Mouse (Mus musculus) ES-E14 (cell line): ENCODE data around the gene Reps1. TPM values are rescaled to one million over a fixed set of nuclear protein-coding genes. Genes with fewer than 3 reads are reported as not detected.
A peak's percentile ranks its signal among the peaks of the same experiment; 100 is the strongest.

ENCODE experiments used
- DNase-seq: peaks from one replicate; pipeline ENCODE4 v3.0.0-alpha.2; 2013; ENCODE audit warnings: low read depth, low spot score
- H3K27ac ChIP-seq: 2 replicates; pipeline ENCODE4 v1.5.1; 2012; ENCODE audit warnings: low read depth, mild to moderate bottlenecking, low read length, moderate library complexity, mixed read lengths; ENCODE audit not compliant: poor library complexity, insufficient read depth, severe bottlenecking
- H3K36me3 ChIP-seq: 2 replicates; pipeline ENCODE4 v1.6.1; 2012; ENCODE audit warnings: mild to moderate bottlenecking, low read length, moderate library complexity, mixed read lengths; ENCODE audit not compliant: control insufficient read depth, poor library complexity, insufficient read depth, severe bottlenecking
- H3K4me1 ChIP-seq, 2 experiments: fragments of 150-350 bp in 1 of 2; sonication (generic) in 1 of 2; 2 replicates each; pipeline ENCODE4 v1.6.1; 2012; ENCODE audit warnings: low read length in 2 of 2, mild to moderate bottlenecking in 1 of 2, mixed read lengths in 1 of 2; ENCODE audit not compliant: control insufficient read depth in 2 of 2, insufficient read depth in 2 of 2, poor library complexity in 1 of 2
- H3K4me3 ChIP-seq, 2 experiments: fragments of 150-350 bp in 1 of 2; sonication (generic) in 1 of 2; 2 replicates each; pipeline ENCODE4 v1.5.1; 2012; ENCODE audit warnings: low read length in 2 of 2, low read depth in 1 of 2, mild to moderate bottlenecking in 1 of 2, mixed read lengths in 1 of 2; ENCODE audit not compliant: insufficient read depth in 1 of 2, poor library complexity in 1 of 2, severe bottlenecking in 1 of 2
- H3K9ac ChIP-seq: 2 replicates; pipeline ENCODE4 v1.6.1; 2012; ENCODE audit warnings: low read depth, mild to moderate bottlenecking, low read length, mixed read lengths; ENCODE audit not compliant: poor library complexity, insufficient read depth, severe bottlenecking
- H3K9me3 ChIP-seq: fragments of 150-350 bp; sonication (generic); 2 replicates; pipeline ENCODE4 v1.6.1; 2012; ENCODE audit warnings: low read depth, mild to moderate bottlenecking, low read length; ENCODE audit not compliant: control insufficient read depth, insufficient read depth
- CHD2 ChIP-seq: IDR thresholded peaks from 2 replicates; pipeline ENCODE4 v1.6.1; 2014; ENCODE audit warnings: mild to moderate bottlenecking, low read depth, low read length, inconsistent platforms
- HCFC1 ChIP-seq: IDR thresholded peaks from 2 replicates; pipeline ENCODE4 v1.6.1; 2012; ENCODE audit warnings: low read length, inconsistent platforms, borderline replicate concordance; ENCODE audit not compliant: insufficient read depth
- MAFK ChIP-seq: IDR thresholded peaks from 2 replicates; pipeline ENCODE4 v1.6.1; 2014; ENCODE audit warnings: mild to moderate bottlenecking, low read depth, low read length, inconsistent platforms; ENCODE audit not compliant: insufficient read depth
- ZC3H11A ChIP-seq: IDR thresholded peaks from 2 replicates; pipeline ENCODE4 v1.6.1; 2012; ENCODE audit warnings: low read depth, mild to moderate bottlenecking, inconsistent platforms, low read length, borderline replicate concordance
- ZNF384 ChIP-seq: IDR thresholded peaks from 2 replicates; pipeline ENCODE4 v1.6.1; 2012; ENCODE audit warnings: low read depth, low read length, inconsistent platforms
- in situ Hi-C, 2 experiments: fragments of 600-800 bp; cut with MboI; formaldehyde crosslinking; loops; one replicate each; pipeline ENCODE4 v1.15.1; 2025; ENCODE audit warnings: low sequenced_read_pairs in 2 of 2, inconsistent platforms in 1 of 2; ENCODE audit not compliant: unreplicated experiment in 2 of 2
- total RNA-seq: library from RNA; depleted of rRNA; stranded (reverse); fragments of 300-350 nt; gene quantifications from 2 replicates; pipeline ENCODE4 v1.2.3, GENCODE M21; 2012

Reps1 gene
- total RNA-seq, 1 experiment = 39.5 TPM

DNA sequence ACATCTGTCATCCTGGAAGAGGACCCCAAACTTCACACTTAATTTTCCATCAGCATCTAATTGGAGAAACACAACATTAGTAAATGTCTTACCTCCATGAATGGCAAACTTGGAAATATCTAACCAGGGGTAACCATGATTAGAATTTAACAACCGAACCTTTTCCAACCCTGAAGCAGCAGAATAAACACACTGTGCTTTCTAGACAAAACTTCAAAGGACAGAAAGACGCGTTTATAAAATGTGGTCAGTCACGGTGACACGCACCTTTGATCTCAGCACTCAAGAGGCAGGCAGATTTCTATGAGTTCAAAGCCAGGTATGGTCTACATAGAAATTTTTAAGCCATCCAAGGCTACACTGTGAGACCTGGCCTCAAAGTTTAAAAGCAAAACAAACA lies 43.9 kb upstream of the Reps1 start:
- H3K36me3 ChIP-seq = no peaks in the 10 kb centered on the region
- in situ Hi-C loops = no loop called here
- H3K9me3 ChIP-seq = no peaks in the 10 kb centered on the region
- H3K9ac ChIP-seq = no peak overlapping the region
- H3K4me3 ChIP-seq = no peak overlapping the region
- H3K27ac ChIP-seq = no peak overlapping the region
- TF ChIP-seq MAFK = no peak
- DNase-seq = no peak
- no peaks in the 10 kb centered on the region for H3K4me1 ChIP-seq

DNA sequence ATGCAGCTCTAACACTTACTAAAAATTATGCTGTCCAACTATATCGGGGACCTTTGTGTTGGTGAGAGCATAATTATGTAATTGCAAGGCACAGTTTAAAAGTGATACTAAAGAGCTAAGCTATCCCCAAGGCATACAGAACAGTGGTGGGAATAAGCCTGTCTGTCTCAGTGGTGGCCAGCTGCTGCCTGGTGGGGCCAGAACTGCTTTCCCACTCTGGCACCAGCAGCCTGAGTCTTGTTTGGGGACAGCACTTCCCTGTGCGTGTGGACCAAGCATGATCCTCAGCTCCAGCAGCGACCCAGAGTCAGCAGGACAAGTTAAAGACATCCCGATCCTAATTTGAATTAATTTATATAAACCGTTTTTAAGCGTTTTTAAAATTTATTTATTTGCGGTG lies 35.2 kb upstream of the Reps1 start:
- Histone ChIP-seq H3K4me3 (no peak overlapping the region), H3K9ac (no peak overlapping the region), H3K36me3 (no peaks in the 10 kb centered on the region; the same call in 1 of the 2 replicates), H3K27ac (no peak overlapping the region), H3K9me3 (no peaks in the 10 kb centered on the region), H3K4me1 (no peaks in the 10 kb centered on the region; a peak in 1 of 4 replicates)
- in situ Hi-C loops = no loop called here
- TF ChIP-seq HCFC1 (no peak), MAFK (no peak), ZC3H11A (no peak), ZNF384 (no peak), CHD2 (no peak)
- DNase-seq = no peak

DNA sequence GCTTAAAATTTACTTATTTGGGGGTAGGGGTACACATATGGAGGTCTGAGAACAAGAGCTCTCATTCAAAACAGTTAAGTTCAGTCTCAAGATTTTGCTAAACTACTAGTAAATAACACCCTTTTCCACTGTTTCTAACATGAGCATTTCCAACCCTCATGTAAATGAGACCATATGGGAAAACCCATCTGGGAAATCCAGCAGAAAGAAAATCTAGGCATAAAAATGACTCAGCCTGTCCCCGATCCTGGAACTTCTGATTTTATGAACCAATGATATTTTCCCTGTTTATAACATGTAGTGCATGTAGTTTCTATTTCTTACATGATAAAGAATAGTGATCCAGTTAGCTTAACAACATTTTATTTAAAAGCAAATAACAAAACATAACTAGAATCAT lies 34.8 kb upstream of the Reps1 start:
- in situ Hi-C loops = no loop called here
- no peak overlapping the region for H3K4me3 ChIP-seq
- H3K27ac ChIP-seq = no peak overlapping the region
- no peaks in the 10 kb centered on the region; the same call in 1 of the 2 replicates for H3K36me3 ChIP-seq
- DNase-seq = no peak
- no peaks in the 10 kb centered on the region for H3K9me3 ChIP-seq
- H3K9ac ChIP-seq = no peak overlapping the region
- TF ChIP-seq ZNF384 (no peak), MAFK (no peak), HCFC1 (no peak), CHD2 (no peak), ZC3H11A (no peak)
- no peaks in the 10 kb centered on the region; a peak in 1 of 4 replicates for H3K4me1 ChIP-seq

GRCm38 (mm10) chr10:18021576-18022311 lies 33.9 kb upstream of the Reps1 start:
- H3K4me1 ChIP-seq = no peaks in the 10 kb centered on the region; a peak in 1 of 4 replicates
- peak overlapping the region; percentile 75; the same call in 1 of the 2 replicates for H3K9ac ChIP-seq
- DNase-seq = no peak
- no peaks in the 10 kb centered on the region for H3K9me3 ChIP-seq
- in situ Hi-C loops = no loop called here
- no peak for TF ChIP-seq CHD2
- TF ChIP-seq ZC3H11A = no peak
- no peak for TF ChIP-seq HCFC1
- TF ChIP-seq ZNF384 = no peak
- TF ChIP-seq MAFK = no peak
- H3K27ac ChIP-seq = no peak overlapping the region
- no peaks in the 10 kb centered on the region; the same call in 1 of the 2 replicates for H3K36me3 ChIP-seq
- peak overlapping the region; percentile 75 to 85 for H3K4me3 ChIP-seq

DNA sequence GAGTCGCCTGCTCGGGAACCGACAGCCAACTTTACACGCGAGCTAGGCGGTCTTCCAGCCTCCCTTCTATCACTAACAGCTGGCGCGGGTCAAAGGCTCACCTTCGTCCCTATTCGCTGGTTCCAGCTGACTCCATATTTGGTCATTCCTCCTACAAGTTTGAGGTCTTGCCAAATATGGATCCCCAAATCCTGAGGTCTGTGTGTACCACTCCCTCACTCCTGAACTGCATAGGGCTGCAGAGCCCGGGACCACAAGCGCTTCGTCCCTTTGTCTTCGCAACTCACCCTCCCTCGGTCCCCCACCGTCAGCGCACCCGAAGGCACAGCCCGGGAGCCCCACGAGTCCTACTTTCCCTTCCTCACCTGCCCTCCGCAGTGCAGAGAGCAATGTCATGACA lies 33.3 kb upstream of the Reps1 start:
- DNase-seq = peak; percentile 27
- no peaks in the 10 kb centered on the region; a peak in 1 of 4 replicates for H3K4me1 ChIP-seq
- H3K36me3 ChIP-seq = no peaks in the 10 kb centered on the region; the same call in 1 of the 2 replicates
- peak overlapping the region; percentile 75 to 85 for H3K4me3 ChIP-seq
- in situ Hi-C loops = no loop called here
- no peak overlapping the region for H3K27ac ChIP-seq
- no peaks in the 10 kb centered on the region for H3K9me3 ChIP-seq
- no peak for TF ChIP-seq HCFC1
- TF ChIP-seq ZC3H11A = no peak
- no peak for TF ChIP-seq CHD2
- no peak for TF ChIP-seq MAFK
- TF ChIP-seq ZNF384 = no peak
- H3K9ac ChIP-seq = peak overlapping the region; percentile 75
